Mouse (Mus musculus) ES-Bruce4 (cell line): ENCODE data around the gene Pde6h. TPM values are rescaled to one million over a fixed set of nuclear protein-coding genes. Genes with fewer than 3 reads are reported as not detected.
"Not testable (repeated sequence)": the region's sequence is repeated elsewhere in the genome, so short reads cannot be mapped to it uniquely, and the experiment has no call there.

Source experiments
- H3K27ac ChIP-seq: 2 replicates; pipeline ENCODE4 v1.5.1; 2012; ENCODE audit warnings: low read length, inconsistent platforms; ENCODE audit not compliant: insufficient read depth
- H3K27me3 ChIP-seq: 2 replicates; pipeline ENCODE4 v1.6.1; 2012; ENCODE audit warnings: mild to moderate bottlenecking, low read length, inconsistent platforms; ENCODE audit not compliant: control insufficient read depth, poor library complexity, insufficient read depth, severe bottlenecking
- H3K36me3 ChIP-seq: 2 replicates; pipeline ENCODE4 v1.6.1; 2012; ENCODE audit warnings: inconsistent platforms, mild to moderate bottlenecking, low read length, moderate library complexity; ENCODE audit not compliant: control insufficient read depth, poor library complexity, insufficient read depth, severe bottlenecking
- H3K4me1 ChIP-seq: one replicate; pipeline ENCODE4 v1.8.1; 2011; ENCODE audit warnings: low read length; ENCODE audit not compliant: control insufficient read depth, insufficient read depth
- H3K4me3 ChIP-seq: 2 replicates; pipeline ENCODE4 v1.5.1; 2011; ENCODE audit warnings: low read depth, mild to moderate bottlenecking, low read length
- H3K9ac ChIP-seq: 2 replicates; pipeline ENCODE4 v1.6.1; 2012; ENCODE audit warnings: low read depth, mild to moderate bottlenecking, inconsistent platforms; ENCODE audit not compliant: poor library complexity, severe bottlenecking
- H3K9me3 ChIP-seq: replicated peaks from 2 replicates; pipeline ENCODE4 v1.6.1; 2012; ENCODE audit warnings: mild to moderate bottlenecking, low read length, inconsistent platforms; ENCODE audit not compliant: control insufficient read depth, poor library complexity, insufficient read depth, severe bottlenecking
- CTCF ChIP-seq: IDR thresholded peaks from one replicate; pipeline ENCODE4 v1.8.1; 2011; ENCODE audit warnings: low read depth, low read length
- EP300 ChIP-seq: IDR thresholded peaks from 2 replicates; pipeline ENCODE4 v1.6.1; 2011; ENCODE audit warnings: low read depth, low read length; ENCODE audit not compliant: insufficient read depth
- POLR2A ChIP-seq: IDR thresholded peaks from one replicate; pipeline ENCODE4 v1.8.1; 2011; ENCODE audit warnings: low read length; ENCODE audit not compliant: insufficient read depth
- polyA plus RNA-seq: library from polyadenylated mRNA; stranded (reverse); fragments of >200 nt; gene quantifications from 2 replicates; pipeline ENCODE4 v1.2.4, GENCODE M21; 2011; ENCODE audit warnings: low read depth; ENCODE audit not compliant: missing spikeins, insufficient read depth, insufficient read length

Pde6h gene
- not detected in 2 replicates for polyA plus RNA-seq

DNA sequence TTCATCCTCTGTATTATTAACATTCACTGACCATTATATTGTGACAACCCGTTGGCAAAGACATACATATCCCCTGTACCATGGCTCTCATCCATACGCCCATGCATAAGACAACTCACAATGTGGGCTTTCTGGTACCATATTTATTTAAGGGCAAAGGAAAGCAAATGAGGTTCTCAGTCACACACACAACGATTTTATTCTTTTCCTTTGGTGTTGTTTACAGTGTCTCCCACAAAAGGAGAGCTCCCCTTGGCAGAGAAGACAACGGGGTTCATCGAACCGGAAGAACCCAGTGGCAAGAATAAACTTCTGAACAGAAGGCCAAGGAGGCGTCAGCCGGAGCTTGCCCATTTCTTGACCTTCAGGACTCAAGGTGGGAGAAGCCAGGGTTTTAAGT is at the start of gene Pde6h:
Pde6h (plus strand) TSS at position 301 of the 400 bp plus-strand sequence.
- H3K9ac ChIP-seq, result no peak within 1 kb of the TSS

DNA sequence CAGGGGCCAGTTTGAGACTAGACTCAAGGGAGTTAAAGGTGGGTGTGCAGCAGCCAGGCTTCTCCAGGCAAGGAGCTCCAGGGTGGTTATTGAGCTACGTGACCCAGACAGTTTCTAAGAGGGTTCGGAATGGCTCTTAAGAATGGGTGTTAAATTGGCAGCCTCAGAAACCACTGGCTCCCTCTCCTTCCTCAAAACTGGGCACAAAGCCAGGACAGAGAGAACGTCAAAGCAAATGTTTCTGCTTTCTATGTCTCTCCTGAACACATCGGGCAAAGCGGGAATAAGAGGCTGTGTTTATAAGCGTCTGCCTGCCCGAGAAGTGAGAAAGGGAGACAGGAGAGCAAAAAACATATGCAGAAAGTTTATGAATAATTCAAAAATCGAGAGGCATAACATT is 49.0 kb upstream of the Pde6h start:
- H3K27ac ChIP-seq, result no peak overlapping the region
- H3K4me3 ChIP-seq, result no peak overlapping the region
- no peaks in the 10 kb centered on the region for H3K4me1 ChIP-seq
- no peak overlapping the region for H3K9ac ChIP-seq
- no peaks in the 10 kb centered on the region for H3K9me3 ChIP-seq
- TF ChIP-seq POLR2A (no peak), CTCF (no peak), EP300 (no peak)
- no peaks in the 10 kb centered on the region for H3K36me3 ChIP-seq
- H3K27me3 ChIP-seq, result no peaks in the 10 kb centered on the region

More for the DNA sequence above, at the start of gene Pde6h:
- Histone ChIP-seq H3K4me3 (no peak within 1 kb of the TSS), H3K9me3 (no peaks in the 10 kb centered on the region), H3K36me3 (no peaks in the 10 kb centered on the region), H3K4me1 (no peaks in the 10 kb centered on the region), H3K27ac (no peak within 1 kb of the TSS), H3K27me3 (no peaks in the 10 kb centered on the region)
- TF ChIP-seq CTCF (no peak), EP300 (no peak), POLR2A (no peak)

GRCm38 (mm10) chr6:136875670-136876069 is 48.0 kb upstream of the Pde6h start, which contains the start of gene Mgp:
Gene Mgp, minus strand, starts transcription at chr6:136875823.
- no peaks in the 10 kb centered on the region for H3K9me3 ChIP-seq

DNA sequence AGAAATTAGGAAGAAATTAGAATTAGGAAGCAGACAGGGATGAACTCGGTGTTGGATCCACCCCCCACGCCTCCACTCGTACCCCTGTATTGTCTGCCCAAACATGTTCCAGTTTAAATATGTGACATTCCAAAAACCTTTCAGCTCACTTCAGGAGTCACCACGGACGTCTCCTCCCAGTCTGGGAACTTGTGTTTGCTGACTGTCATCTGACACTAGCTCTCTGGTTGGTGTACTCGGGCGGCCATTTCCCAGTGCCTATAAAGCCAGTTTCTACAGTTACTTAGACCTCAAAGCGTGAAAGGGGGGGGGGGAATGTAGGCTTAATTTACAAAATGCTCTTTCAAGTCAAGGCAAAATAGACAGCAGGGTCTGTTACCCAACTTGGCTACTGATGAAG is 42.0 kb upstream of the Pde6h start:
- Histone ChIP-seq H3K27me3 (no peaks in the 10 kb centered on the region), H3K27ac (no peak overlapping the region), H3K36me3 (no peaks in the 10 kb centered on the region), H3K9ac (no peak overlapping the region), H3K4me3 (no peak overlapping the region), H3K9me3 (no peaks in the 10 kb centered on the region), H3K4me1 (no peaks in the 10 kb centered on the region)
- TF ChIP-seq EP300 (no peak), CTCF (no peak), POLR2A (no peak)

More at GRCm38 (mm10) chr6:136875670-136876069, 48.0 kb upstream of the Pde6h start, which contains the start of gene Mgp:
- no peaks in the 10 kb centered on the region for H3K36me3 ChIP-seq
- H3K27ac ChIP-seq, result no peak within 1 kb of the TSS
- no peaks in the 10 kb centered on the region for H3K4me1 ChIP-seq
- no peak within 1 kb of the TSS for H3K4me3 ChIP-seq
- H3K9ac ChIP-seq, result no peak within 1 kb of the TSS
- H3K27me3 ChIP-seq, result no peaks in the 10 kb centered on the region
- no peak for TF ChIP-seq POLR2A
- TF ChIP-seq EP300, result no peak
- TF ChIP-seq CTCF, result no peak

DNA sequence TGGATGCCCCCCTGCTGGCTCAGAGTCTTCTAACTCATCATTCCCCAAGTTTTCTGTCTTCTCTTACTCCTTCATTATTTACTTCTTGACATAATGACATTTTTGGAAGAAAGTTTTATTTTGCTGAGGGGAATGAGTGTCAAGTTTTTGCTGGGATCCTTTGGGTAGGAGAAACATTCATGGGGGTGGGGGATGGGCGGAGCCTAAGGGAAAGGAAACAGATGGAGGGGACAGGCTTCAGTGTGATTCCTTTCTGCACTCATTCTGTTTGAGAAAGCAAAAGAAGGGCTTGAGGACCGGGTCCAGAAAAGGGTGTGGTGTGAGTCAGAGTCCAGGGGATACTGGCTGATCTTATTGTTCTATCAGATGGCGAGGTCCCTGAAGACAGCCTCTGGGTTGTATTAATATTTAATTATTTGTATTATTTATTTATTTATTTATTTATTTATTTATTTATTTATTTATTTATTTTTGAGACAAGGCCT is 40.2 kb upstream of the Pde6h start:
- TF ChIP-seq EP300 (no peak), POLR2A (no peak), CTCF (no peak)
- Histone ChIP-seq H3K4me1 (no peaks in the 10 kb centered on the region), H3K9me3 (no peaks in the 10 kb centered on the region), H3K36me3 (no peaks in the 10 kb centered on the region), H3K27me3 (no peaks in the 10 kb centered on the region), H3K27ac (no peak overlapping the region), H3K4me3 (no peak overlapping the region), H3K9ac (no peak overlapping the region)

DNA sequence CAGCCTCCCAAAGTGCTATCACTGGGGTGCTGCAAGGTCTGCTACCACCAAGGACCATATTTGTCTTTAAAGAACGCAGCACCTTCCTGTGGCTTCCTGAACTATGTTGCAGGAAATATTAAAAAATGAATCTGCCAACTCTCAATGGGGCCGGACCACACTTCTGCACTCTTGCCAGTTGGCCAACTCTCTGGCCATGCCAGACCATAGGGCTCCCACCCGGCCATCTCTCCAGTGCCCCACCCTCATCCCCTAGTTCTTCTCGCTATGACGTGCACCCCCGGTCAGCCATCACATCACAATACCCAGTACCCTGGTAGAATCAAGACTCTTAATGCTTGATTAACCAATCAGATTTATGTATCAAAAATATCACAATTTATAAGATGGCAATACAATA is 39.7 kb upstream of the Pde6h start:
- Histone ChIP-seq H3K27me3 (no peaks in the 10 kb centered on the region), H3K4me1 (no peaks in the 10 kb centered on the region), H3K4me3 (no peak overlapping the region), H3K9ac (no peak overlapping the region), H3K9me3 (no peaks in the 10 kb centered on the region), H3K36me3 (no peaks in the 10 kb centered on the region), H3K27ac (no peak overlapping the region)
- TF ChIP-seq CTCF (no peak), EP300 (no peak), POLR2A (no peak)

GRCm38 (mm10) chr6:136884766-136885165 is 38.9 kb upstream of the Pde6h start:
- not testable (repeated sequence) for H3K36me3 ChIP-seq, H3K9me3 ChIP-seq, H3K4me3 ChIP-seq, H3K27me3 ChIP-seq, H3K27ac ChIP-seq, H3K9ac ChIP-seq, H3K4me1 ChIP-seq
